Mouse (Mus musculus): Measurements from ENCODE around the gene Syngap1.

- TF ChIP-seq POLR2A (IDR thresholded peaks at IDR 0.05; ENCODE audit: borderline replicate concordance, control insufficient read depth, low read depth, low read length) (no peak), CTCF (IDR thresholded peaks at IDR 0.05; ENCODE audit: control insufficient read depth, insufficient read depth, low read length) (no peak)
These were observed 22.7 kb upstream of the Syngap1 start for GRCm38 (mm10) chr17:26918343-26918742.
